Mouse (Mus musculus) erythroblast, embryonic 14.5 days (primary cell): ENCODE measurements around the gene Socs3.

Experiments used
- GATA1 ChIP-seq: IDR thresholded peaks from 2 replicates; pipeline ENCODE4 v1.6.1; 2012; ENCODE audit warnings: low read length, inconsistent platforms, mixed read lengths
- TAL1 ChIP-seq: IDR thresholded peaks from 3 replicates; pipeline ENCODE4 v1.6.1; 2012; ENCODE audit warnings: low read length, inconsistent platforms, mixed read lengths

DNA sequence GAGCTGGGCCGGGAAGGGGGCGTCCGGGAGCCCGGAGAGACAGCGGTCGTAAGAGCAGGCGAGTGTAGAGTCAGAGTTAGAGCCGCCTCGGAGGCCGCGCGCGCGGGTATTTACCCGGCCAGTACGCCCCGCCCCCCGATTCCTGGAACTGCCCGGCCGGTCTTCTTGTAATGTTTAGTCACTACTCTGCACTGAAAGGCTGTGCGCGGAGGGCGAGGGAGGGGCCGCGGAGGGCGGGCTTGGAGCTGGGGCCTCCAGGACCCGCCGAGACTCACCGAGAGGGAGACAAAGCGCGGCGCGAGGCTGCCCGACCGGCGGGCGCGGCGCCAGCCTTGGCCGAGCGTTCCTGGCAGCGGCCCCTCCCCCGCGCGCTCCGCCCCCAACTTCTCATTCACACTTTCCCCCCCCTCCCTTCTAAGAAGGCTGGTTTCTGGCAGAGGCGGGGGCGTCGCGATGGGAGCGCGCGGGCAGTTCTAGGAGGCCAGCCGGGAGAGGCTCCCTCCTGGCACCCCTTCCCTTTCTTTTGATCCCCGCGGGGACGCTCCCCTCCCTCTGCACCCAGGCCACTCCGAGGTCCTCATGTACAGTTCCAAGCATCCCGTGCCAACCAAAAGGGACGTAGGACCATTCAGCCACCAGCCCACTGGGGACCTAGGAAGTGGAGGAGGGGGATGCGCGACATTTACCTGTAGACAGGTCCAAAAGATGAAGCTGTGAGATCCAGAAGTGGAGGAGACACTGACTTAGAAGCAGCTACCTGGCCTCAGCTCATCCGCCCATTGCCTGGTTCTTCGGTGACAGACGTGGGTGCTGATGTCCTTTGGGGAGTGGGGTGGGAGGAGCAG is 525 bp downstream of the Socs3 start:
- TF ChIP-seq GATA1 (no peak), TAL1 (no peak)
